Mouse (Mus musculus) E14TG2a.4 (cell line): ENCODE measurements around the gene Ccnc.

ENCODE experiments used
- CTCF ChIP-seq: conservative IDR thresholded peaks from 2 replicates; pipeline ENCODE4 v1.5.1; 2014; ENCODE audit warnings: low read length
- NANOG ChIP-seq: IDR thresholded peaks from 2 replicates; pipeline ENCODE4 v1.6.1; 2014; ENCODE audit warnings: borderline replicate concordance, low read length, mixed read lengths
- POU5F1 ChIP-seq: IDR thresholded peaks from 2 replicates; pipeline ENCODE4 v1.6.1; 2014; ENCODE audit warnings: low read length, borderline replicate concordance

DNA sequence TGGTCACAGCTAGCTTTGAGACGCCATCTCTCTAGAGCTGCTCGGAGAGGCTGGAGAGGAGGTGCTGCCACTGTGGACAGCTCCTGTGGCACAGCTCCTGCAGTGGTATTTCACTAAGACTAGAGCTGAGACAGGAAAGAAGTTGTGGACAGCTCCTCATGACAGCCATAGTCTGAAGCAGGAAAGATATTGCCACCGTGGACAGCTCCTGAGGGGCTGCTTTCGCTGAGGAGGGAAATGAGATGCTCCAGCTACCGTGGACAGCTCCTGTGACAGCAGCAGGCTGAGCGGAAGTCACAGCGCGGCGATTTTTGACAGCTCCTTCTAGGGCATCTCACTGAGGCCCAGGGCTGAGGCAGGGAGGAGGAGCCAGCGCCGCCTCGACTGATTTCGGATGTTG lies 15.4 kb upstream of the Ccnc start:
- TF ChIP-seq CTCF (no peak), POU5F1 (no peak), NANOG (no peak)
